Mouse (Mus musculus) left cerebral cortex, postnatal 36 days (tissue): Measurements from ENCODE around the gene Gm13420. TPM values are rescaled to one million over a fixed set of nuclear protein-coding genes. Genes with fewer than 3 reads are reported as not detected.

Experiments used
- DNase-seq, 2 experiments: peaks; one replicate each; pipeline ENCODE4 v3.0.0; 2021 to 2022; ENCODE audit warnings: low spot score in 2 of 2, mixed read lengths in 1 of 2
- intact Hi-C: fragments of 180-260 bp; cut with DNase I; formaldehyde crosslinking; loops from one replicate; pipeline ENCODE4 v1.15.1; 2025
- total RNA-seq, 2 experiments: library from RNA; stranded (reverse); gene quantifications; 2 replicates each; pipeline ENCODE4 v1.2.3; 2021

Gene Gm13420
- total RNA-seq, 2 experiments from 2014 or later = 1.9 to 2.3 TPM

GRCm38 (mm10) chr2:29706726-29707620, 44.5 kb downstream of the Gm13420 start:
- intact Hi-C loops = no loop called here
- DNase-seq = no peak

DNA sequence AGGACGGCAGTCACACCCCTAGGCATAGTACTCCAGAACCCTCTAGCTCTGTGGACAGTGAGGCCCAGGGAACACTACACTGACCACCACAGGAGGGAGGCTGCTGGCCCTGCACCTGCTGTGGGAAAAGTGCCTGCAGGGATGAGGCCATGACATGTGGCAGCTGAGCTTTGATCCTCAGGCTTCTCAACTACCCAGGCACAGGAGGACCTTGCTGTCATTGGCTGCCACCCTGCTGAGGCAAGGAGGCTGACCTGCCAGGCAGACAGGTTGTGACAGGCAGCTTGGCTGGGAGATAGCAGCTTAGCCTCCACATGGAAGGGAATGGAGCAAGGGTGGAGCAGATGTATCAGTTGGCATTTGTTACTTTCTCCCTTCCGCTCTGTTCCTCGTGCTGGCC, 46.0 kb downstream of the Gm13420 start:
- no peak for DNase-seq
- intact Hi-C loops = no loop called here

DNA sequence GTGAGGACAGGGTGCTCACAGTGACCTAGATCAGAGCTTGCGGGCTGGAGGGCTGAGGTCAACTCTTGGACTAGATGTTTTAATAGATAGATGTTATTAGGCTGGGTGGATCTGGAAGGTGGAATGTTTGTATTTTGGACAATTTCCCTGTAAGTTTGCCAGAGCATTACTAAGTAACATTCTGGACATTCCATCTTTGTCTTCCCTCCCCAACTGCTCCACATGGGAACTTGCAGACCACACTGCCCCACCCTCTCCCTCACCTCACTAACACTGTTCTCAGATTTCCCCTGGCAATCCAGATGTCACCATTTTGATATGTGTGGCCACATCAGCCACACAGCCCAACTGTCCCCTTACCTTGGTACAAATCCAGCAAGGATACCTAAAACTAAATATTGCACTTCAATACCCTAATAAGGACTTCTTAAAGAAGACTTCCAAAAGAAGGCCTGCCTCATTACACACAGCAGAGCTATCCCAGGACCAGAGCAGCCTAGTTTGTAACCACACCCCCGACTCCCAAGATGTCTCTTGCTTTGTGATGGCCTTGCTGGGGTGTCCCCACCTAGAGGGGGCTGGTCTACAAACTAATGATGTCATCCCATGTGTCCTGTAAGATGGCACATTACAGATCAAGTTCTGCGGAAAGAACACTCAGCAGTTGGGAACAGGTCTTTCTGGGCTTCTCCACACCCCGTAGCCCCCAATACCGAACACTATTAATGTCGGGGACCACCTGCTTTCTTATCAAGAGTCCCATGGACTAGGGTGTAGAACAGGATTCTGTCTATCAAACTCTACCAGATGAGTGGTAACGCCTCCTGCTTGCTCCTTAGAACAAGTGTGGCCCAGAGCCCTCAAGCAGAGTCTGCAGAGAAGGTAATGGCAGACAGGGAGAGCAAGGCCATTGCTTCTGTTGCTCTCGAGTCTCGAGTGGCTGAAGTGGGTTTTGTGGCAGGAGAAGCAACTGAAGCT, 48.1 kb downstream of the Gm13420 start:
- intact Hi-C loops = no loop called here
- DNase-seq = no peak

GRCm38 (mm10) chr2:29702189-29702588, 49.3 kb downstream of the Gm13420 start:
- no peak for DNase-seq
- intact Hi-C loops = no loop called here

- intact Hi-C loops = no loop called here
- no peak for DNase-seq
Observed at GRCm38 (mm10) chr2:29701393-29701792, 50.1 kb downstream of the Gm13420 start.

DNA sequence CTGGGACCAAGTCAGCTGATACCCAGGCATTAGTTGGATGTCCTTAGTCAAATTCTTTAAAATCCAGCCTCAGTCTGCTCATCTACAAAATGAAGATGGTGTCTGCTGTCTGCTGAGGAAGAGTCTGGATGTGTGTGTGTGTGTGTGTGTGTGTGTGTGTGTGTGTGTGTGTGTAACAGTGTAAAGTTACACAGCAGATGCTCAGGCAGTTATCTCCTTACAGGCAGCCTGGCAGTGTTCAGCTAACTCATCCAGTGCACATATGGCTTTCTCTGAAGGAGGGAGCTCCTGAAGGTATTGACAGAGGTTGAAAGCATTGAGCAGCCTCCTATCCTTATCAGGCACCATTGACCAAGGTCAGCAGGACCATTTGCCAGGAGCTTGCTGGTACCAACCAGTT, 50.6 kb downstream of the Gm13420 start:
- no peak for DNase-seq
- intact Hi-C loops = no loop called here

DNA sequence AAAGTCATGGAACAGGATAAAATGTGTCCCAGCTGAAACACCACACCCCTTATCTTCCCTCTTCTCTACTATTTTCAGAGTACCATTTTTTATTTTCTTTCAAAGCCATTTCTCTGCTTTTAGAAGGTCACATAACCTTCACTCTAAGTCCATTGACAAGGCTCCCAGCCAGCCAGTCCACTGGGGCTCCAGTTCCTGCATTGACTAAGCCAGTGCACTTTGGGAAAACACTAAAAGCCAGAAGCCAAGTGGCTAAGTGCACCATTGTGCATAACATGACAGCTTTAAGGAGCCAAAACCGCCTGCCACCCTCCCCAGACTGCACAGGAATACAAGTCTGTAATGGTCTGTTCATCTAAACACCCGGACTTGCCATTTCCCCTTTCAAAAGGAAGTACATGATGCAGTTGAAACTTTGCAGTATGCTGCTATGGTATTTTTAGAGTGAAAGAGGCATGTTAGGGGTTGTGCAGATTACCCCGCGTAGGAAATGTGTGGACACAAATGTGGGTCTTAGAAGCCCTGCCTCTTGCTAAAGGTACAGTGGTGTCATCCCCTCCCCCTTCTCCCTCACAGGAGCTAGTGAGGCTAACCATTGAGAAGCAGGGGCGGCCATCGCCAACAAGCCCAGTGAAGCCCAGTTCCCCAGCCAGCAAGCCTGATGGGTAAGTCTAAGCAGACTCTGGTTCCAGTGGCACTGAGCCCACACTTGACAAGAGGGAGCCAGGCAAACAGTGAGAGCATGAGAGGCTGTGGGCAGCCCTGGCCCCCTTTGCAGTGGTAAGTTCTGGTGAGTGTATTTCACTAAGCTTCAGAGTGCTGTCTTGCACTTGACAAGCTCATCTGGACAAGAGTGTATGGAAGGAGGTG, 52.8 kb downstream of the Gm13420 start:
- no peak for DNase-seq
- intact Hi-C loops = no loop called here

DNA sequence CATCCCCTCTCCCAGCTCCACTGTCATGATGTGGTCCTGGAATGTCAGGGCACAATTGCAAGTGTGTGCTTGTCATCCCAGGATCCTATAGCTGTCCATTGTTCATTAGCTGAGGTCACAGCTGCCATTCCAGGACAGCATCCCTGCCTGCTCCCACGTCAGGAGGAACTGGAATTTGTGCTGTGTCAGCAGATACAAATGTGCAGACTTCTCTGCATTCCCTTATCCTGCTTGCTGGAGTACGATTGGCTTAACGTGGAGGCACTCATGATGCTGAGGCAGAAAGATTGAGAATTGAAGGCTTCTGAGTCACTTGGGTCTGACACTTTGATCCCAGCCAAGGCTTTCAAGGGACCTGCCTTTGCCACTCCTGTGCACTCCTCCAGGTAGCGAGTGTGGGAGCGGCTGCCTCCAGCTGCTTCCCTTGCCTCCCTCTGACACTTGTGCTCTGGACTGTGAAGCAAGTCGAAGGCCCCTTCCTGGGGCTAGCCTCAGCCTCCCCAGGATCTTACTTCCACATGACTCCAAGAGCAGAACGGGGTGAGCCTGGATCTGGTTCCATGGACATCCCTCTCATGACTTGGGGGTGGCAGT, 55.2 kb downstream of the Gm13420 start:
- no peak for DNase-seq
- intact Hi-C loops = no loop called here

Other genes with a start within 250 kb of the Gm13420 start
- gene Rapgef1, start 132.0 kb downstream of the Gm13420 start, total RNA-seq = 100 to 1,000 TPM; 104 to 107 TPM
- gene Gm13547, start 7.6 kb upstream of the Gm13420 start, total RNA-seq = under 1 TPM in 1 of 2 experiments, not detected in 1; 0.54 TPM
- gene Coq4, start 35.8 kb upstream of the Gm13420 start, total RNA-seq = 10 to 100 TPM; 29.1 to 32.9 TPM
- gene Trub2, start 36.8 kb upstream of the Gm13420 start, total RNA-seq = 10 to 100 TPM; 46.6 to 52.1 TPM
- gene Slc27a4, start 50.9 kb upstream of the Gm13420 start, total RNA-seq = 10 to 100 TPM; 75.9 to 81.6 TPM
- 10 to 100 TPM; 57.0 to 63.4 TPM for gene Urm1, start 68.4 kb upstream of the Gm13420 start, total RNA-seq
- gene Cercam, start 117.5 kb upstream of the Gm13420 start, total RNA-seq = 1 to 10 TPM; 5.8 to 10.0 TPM
- gene Odf2, start 137.5 kb upstream of the Gm13420 start, total RNA-seq = 100 to 1,000 TPM in 1 of 2 experiments, 10 to 100 TPM in 1; 71.9 to 116 TPM
- 10 to 100 TPM; 42.7 to 49.0 TPM for gene Gle1, start 183.7 kb upstream of the Gm13420 start, total RNA-seq
- gene Sptan1, start 213.9 kb upstream of the Gm13420 start, total RNA-seq = 100 to 1,000 TPM; 880 to 891 TPM